Mouse (Mus musculus): ENCODE measurements at regions not wholly inside any gene's neighbourhood (a gene's known extent, or its start where the extent isn't known, plus 50 kb on each side); places are given as distances from the start of the nearest gene placed in this dataset.

- DNase-seq: no peak
Measured at GRCm38 (mm10) chr6:67113261-67113660, 76.0 kb upstream of the Gadd45a start.

- no peak for DNase-seq
Measured at GRCm38 (mm10) chr6:67112311-67112710, 75.1 kb upstream of the Gadd45a start.

GRCm38 (mm10) chr6:67111581-67111980, 74.3 kb upstream of the Gadd45a start:
- DNase-seq: no peak

GRCm38 (mm10) chr6:67110391-67110790, 73.1 kb upstream of the Gadd45a start:
- no peak for DNase-seq

DNA sequence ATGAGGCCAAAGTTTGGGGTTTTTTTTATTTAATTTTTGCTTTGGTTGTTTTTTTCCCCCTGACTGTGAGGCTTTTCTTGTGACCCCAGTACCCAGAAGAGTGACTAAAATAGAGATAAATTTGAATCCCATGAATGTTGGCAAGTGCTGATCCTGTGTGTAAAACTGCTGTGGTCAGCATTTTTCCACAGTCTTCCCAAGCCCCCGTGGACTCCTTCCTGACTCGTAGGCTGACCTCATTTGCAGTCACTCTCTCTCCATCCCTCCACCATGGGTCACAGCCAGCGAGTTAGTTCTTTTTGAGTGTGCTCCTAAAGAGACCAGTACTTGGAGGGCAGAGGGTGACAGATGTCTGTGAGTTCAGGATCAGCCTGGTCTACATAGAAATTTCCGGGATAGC, 72.5 kb upstream of the Gadd45a start:
- no peak for DNase-seq

DNA sequence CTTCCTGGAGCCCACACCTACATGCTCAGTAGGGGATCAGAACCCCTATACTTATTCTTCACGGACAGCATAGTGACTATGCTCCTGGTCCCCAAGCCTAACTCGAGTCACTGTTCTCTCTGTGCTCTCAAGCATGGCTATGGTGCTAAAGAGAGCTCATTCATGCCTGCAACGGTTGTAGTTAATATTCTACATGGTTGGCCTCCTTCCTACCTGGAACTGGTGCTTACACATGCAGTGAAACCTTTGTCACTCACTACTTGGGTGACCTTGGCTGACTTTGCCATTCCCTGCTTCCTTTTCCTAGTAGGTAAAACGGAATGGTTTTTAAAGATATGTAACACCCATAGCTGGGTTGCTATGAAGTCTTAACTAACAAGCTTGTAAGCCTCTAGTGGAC, 70.3 kb upstream of the Gadd45a start:
- peak; percentile 34 to 59 for DNase-seq

DNA sequence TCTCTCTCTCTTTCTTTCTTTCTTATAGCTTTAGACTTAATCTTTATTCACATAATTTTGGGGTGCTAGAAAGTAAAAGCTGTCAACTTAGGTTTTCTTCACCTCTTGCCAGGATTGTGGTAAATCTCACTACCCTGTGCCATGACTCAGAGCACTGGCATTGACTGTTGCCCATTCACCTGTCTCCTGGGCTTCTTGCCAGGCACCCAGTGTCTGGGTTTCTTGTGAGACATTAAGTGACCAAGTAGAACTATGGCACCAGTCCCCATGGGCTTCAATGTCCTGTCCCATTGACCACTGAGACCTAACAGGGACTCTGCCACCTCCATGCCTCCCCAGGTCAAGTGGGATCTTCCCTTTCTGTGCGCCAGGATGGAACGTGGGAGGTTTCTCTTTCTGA, 69.2 kb upstream of the Gadd45a start:
- peak in 1 of 2 experiments; percentile 53 for DNase-seq

- DNase-seq: no peak
Measured at GRCm38 (mm10) chr6:67105386-67105785, 68.1 kb upstream of the Gadd45a start.

- DNase-seq: no peak
Measured at GRCm38 (mm10) chr6:67104205-67104604, 66.9 kb upstream of the Gadd45a start.

DNA sequence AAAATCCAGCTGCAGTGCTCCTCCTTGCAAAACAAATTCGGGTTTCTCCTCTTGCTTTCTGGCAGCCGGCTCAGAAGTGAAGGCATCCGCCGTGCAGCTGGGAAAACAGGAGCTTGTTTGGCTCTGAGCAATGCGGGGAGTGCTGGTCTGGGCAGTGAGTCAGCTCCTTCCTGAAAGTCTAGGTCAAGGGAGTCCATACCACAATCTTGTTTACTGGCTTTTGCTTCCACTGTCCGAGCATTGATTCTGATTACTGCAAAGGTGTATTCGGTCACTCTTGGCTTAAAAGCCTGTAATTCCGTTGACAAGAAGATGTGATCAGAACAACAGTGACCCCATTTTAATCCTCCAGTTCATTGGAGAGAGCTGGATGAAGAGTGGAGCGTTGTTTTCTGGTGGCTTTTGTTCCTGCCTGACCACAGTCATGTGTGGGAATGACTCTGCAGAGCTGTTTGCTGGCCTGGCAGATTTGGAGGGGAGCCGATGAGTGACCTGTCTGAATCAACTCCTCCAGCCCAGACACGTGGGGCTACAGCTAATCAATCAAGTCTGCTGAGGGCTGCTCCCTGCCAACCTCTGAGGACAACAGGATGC, 65.4 kb upstream of the Gadd45a start:
- peak; percentile 72 to 81 for DNase-seq

- DNase-seq: peak; percentile 47 to 58
Measured at GRCm38 (mm10) chr6:67102014-67102413, 64.8 kb upstream of the Gadd45a start.

GRCm38 (mm10) chr6:67094426-67094825, 57.2 kb upstream of the Gadd45a start:
- DNase-seq: no peak

GRCm38 (mm10) chr6:67093128-67093527, 55.9 kb upstream of the Gadd45a start:
- no peak for DNase-seq

GRCm38 (mm10) chr6:67090150-67090549, 52.9 kb upstream of the Gadd45a start:
- DNase-seq: no peak

DNA sequence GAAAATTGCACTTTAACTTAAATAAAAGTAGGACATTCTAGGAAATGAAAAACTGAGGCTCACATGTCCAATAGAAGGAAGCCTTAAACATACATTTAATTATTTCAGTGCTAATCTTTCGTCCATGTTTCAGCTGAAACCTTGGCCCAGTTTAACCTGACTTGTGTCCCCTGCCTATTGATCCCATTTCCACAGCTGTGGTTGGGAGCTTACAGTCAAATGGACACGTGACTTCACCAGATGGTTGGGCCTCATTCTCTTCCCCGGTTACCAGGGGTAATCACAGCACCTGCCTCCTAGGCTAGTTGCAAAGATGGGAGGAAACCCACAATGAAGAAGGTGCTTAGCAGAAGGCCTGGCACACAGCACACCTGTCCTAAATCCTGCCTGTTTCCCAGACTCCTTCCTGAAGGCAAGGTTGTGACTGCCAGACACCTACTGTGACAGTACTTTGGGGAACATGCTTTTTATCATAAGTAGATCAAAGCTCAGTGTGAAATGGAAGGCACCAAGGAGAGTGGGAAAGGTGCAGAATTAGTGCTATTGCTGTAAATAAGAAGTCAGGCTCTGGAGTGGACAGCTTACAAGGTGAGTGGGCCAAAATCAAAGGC, 52.4 kb upstream of the Gadd45a start:
- no peak for DNase-seq

DNA sequence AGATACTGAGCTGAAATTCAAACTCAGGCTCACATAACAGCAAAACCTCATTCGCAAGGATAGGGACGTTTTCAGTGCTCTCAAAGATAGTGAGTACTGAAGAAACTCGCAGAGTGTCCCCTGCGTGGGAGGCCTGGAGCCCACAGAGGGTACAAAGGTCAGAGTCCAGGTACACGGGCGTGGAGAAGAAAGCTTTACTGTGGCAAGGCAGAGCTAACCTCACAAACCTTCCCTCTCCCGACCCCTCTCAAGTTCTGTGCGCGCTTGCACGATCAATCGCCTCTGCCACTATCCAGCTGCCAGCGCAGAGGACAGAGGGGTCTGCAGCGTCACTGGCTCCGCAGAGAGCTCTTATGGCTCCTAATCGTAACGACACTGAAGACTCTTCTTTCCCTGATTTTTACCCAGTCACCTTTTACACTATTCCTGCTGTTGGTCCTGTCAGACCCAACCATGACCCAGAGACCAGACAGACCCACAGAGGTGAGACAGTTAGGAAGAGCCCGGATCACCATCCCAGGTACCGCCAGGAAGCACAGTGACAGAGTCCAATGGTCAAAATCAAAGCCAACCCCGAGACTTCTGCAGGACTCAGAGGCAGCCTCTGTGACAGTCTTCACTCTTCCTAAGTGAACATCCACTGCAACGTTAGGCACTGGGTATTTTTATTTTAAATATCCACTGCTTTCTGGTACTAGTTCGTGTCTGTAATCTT, 51.6 kb upstream of the Gadd45a start:
- DNase-seq: peak in 1 of 2 experiments; percentile 29

- no peak for DNase-seq
Measured at GRCm38 (mm10) chr6:67087837-67088440, 50.7 kb upstream of the Gadd45a start.

DNA sequence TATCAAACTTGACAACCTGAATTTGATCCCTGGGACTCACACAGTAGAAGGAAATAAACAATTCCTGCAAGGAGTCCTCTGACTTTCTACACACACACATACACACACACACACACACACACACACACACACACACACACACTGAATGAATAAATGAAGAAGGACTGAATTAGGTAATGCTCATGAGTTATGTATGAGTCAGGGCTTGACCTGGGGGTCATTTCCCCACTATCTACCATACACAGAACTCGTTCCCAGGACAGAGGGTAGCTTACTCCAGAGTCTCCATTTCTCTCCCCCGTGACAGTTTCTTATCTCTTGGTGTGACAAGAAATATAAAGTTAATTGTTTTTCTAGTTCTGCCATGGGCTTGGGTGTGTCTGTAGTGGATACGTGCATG, 50.1 kb upstream of the Gadd45a start:
- DNase-seq: no peak
